Comparison of ENCODE assay signal across 20 mouse cellular contexts in genomic region chr4:120586986-120587385, GRCm38 (mm10). TPM values are rescaled to one million over a fixed set of nuclear protein-coding genes. Genes with fewer than 3 reads are reported as not detected.
"Had no signal": no experiment of that assay in that cellular context is flagged by ENCODE, and none has a peak within 500 bp of the region (broad histone marks: within the 10 kb centered on the region; RNA-seq: fewer than 3 reads in every experiment).

No protein-coding gene starts in this region.

- H3K9ac ChIP-seq: liver, embryonic 13.5 days; liver, embryonic 15.5 days; liver, postnatal 0 days; lung, embryonic 15.5 days; midbrain, embryonic 13.5 days; midbrain, embryonic 15.5 days; neural tube, embryonic 12.5 days; stomach, embryonic 15.5 days had no signal

- ATAC-seq: liver, postnatal 0 days; midbrain, embryonic 13.5 days; midbrain, embryonic 15.5 days had no signal

- H3K27ac ChIP-seq: liver, embryonic 13.5 days; liver, embryonic 15.5 days; lung, embryonic 15.5 days; midbrain, embryonic 13.5 days; midbrain, embryonic 15.5 days; neural tube, embryonic 12.5 days; stomach, embryonic 15.5 days; stomach, postnatal 0 days had no signal

- H3K4me1 ChIP-seq: neural tube, embryonic 12.5 days had no signal

- H3K4me2 ChIP-seq: liver, embryonic 13.5 days; liver, embryonic 15.5 days; lung, embryonic 15.5 days; midbrain, embryonic 11.5 days; midbrain, embryonic 13.5 days; midbrain, embryonic 15.5 days; neural tube, embryonic 12.5 days; stomach, embryonic 15.5 days had no signal

- H3K4me3 ChIP-seq: liver, embryonic 13.5 days; liver, embryonic 15.5 days; lung, embryonic 15.5 days; midbrain, embryonic 13.5 days; midbrain, embryonic 15.5 days; neural tube, embryonic 12.5 days; stomach, embryonic 15.5 days had no signal

- H3K9me3 ChIP-seq: liver, embryonic 13.5 days; liver, embryonic 15.5 days; lung, embryonic 15.5 days; midbrain, embryonic 13.5 days; midbrain, embryonic 15.5 days; neural tube, embryonic 12.5 days; stomach, embryonic 15.5 days had no signal

- H3K27me3 ChIP-seq: lung, embryonic 15.5 days; stomach, embryonic 15.5 days had no signal

- DNase-seq: liver, embryonic 13.5 days; liver, postnatal 0 days; lung, adult 2 months; lung, postnatal 10 days; lung, postnatal 4 days; right cerebral cortex, postnatal 25 days; thymus, adult 2 months; thymus, postnatal 36 days had no signal

- H3K36me3 ChIP-seq: liver, embryonic 13.5 days; liver, embryonic 15.5 days; lung, embryonic 15.5 days; midbrain, embryonic 13.5 days; midbrain, embryonic 15.5 days; neural tube, embryonic 12.5 days; stomach, embryonic 15.5 days had no signal

RNA-seq across cellular contexts. Expression of gene Gm8439, which starts 1.6 kb away (rescaled TPM):
- polyA plus RNA-seq: liver, embryonic 13.5 days; liver, embryonic 15.5 days; lung, adult 2 months; lung, embryonic 15.5 days; midbrain, embryonic 11.5 days; midbrain, embryonic 13.5 days; midbrain, embryonic 15.5 days; midbrain, postnatal 0 days; neural tube, embryonic 12.5 days; neural tube, embryonic 14.5 days; spleen, adult 2 months; stomach, embryonic 15.5 days; stomach, postnatal 0 days; testis, adult 2 months; thymus, adult 2 months had no signal

RNA-seq across cellular contexts. Expression of gene Slfnl1, which starts 55.0 kb away (rescaled TPM):
- polyA plus RNA-seq: liver, embryonic 13.5 days; liver, embryonic 15.5 days; liver, postnatal 0 days; lung, embryonic 15.5 days; midbrain, embryonic 11.5 days; midbrain, embryonic 13.5 days; midbrain, embryonic 15.5 days; midbrain, postnatal 0 days; neural tube, embryonic 12.5 days; spleen, adult 2 months; stomach, embryonic 15.5 days; stomach, postnatal 0 days had no signal
